In the genomic region with DNA sequence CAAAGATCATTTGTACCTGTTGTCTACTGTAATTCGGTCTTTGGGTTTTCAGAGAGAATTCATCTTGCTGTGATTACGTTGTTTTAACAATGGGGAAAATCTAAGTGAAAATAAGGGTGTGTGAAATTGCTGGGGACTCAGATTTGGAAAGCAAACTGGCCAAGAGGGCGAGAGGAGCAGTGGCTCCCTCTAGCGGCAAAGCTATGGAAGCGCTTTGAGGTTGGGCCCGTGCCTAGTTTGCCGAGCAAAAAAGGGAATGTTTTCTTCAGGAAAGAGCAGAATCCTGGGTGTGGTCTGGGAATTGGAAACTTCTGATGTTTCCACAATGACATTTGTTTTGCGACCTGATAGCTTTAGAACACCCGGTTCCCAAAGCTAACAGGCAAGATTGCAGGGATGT, we compare ENCODE assay signal across 8 mouse cellular contexts.
DNase-seq lines count a peak whose midpoint lies in the region; ATAC-seq and TF ChIP-seq lines count a peak whose summit lies in the region.

No protein-coding gene starts in this region.

- no peaks in the 10 kb centered on the region for H3K4me1 ChIP-seq in forebrain, postnatal 0 days (ENCODE audit: insufficient read depth)
- H3K4me1 ChIP-seq in forebrain, embryonic 15.5 days: no peaks in the 10 kb centered on the region
- no peaks in the 10 kb centered on the region for H3K4me1 ChIP-seq in spleen, adult 2 months (ENCODE audit: control insufficient read depth, insufficient read depth, insufficient read length)

- no peak overlapping the region for H3K9ac ChIP-seq in forebrain, postnatal 0 days
- H3K9ac ChIP-seq in forebrain, embryonic 15.5 days (replicated peaks): no peak overlapping the region

- no peaks in the 10 kb centered on the region for H3K36me3 ChIP-seq in forebrain, postnatal 0 days (ENCODE audit: insufficient read depth)
- no peaks in the 10 kb centered on the region for H3K36me3 ChIP-seq in forebrain, embryonic 15.5 days
- H3K36me3 ChIP-seq in spleen, adult 2 months (ENCODE audit: control insufficient read depth, insufficient read depth, low read length): no peaks in the 10 kb centered on the region

- no peak overlapping the region for H3K4me2 ChIP-seq in forebrain, postnatal 0 days (ENCODE audit: low read depth)
- no peak overlapping the region for H3K4me2 ChIP-seq in forebrain, embryonic 15.5 days (replicated peaks)

- no peak overlapping the region for H3K27ac ChIP-seq in forebrain, postnatal 0 days (ENCODE audit: low read depth, low read length)
- H3K27ac ChIP-seq in forebrain, embryonic 15.5 days (replicated peaks): no peak overlapping the region
- H3K27ac ChIP-seq in spleen, adult 2 months (ENCODE audit: insufficient read depth, low read length): no peak overlapping the region

- H3K9me3 ChIP-seq in forebrain, postnatal 0 days (ENCODE audit: low read length): no peaks in the 10 kb centered on the region
- H3K9me3 ChIP-seq in forebrain, embryonic 15.5 days: no peaks in the 10 kb centered on the region

- intact Hi-C loops in heart, postnatal 36 days (cut with DNase I): loop anchor here (2.0 kb wide), 2 partner anchors 68 to 198 kb away; no protein-coding TSS in a partner anchor

- peak; percentile 70 for TF ChIP-seq CTCF in forebrain, postnatal 0 days (IDR thresholded peaks at IDR 0.05; ENCODE audit: low read depth)
- peak; percentile 85; the same call in 1 of the 2 replicates for TF ChIP-seq CTCF in spleen, adult 2 months (IDR thresholded peaks at IDR 0.05; ENCODE audit: extremely low read depth, insufficient read depth, insufficient read length, insufficient replicate concordance)

- no peaks in the 10 kb centered on the region for H3K27me3 ChIP-seq in forebrain, postnatal 0 days (ENCODE audit: insufficient read depth, low read length)
- H3K27me3 ChIP-seq in forebrain, embryonic 15.5 days: no peaks in the 10 kb centered on the region
- no peaks in the 10 kb centered on the region for H3K27me3 ChIP-seq in spleen, adult 2 months (ENCODE audit: control insufficient read depth, insufficient read depth, low read length)

- TF ChIP-seq POLR2A in spleen, adult 2 months (IDR thresholded peaks at IDR 0.05; ENCODE audit: low read depth, low read length): no peak

- no peak for ATAC-seq in forebrain, postnatal 0 days
- ATAC-seq in forebrain, embryonic 15.5 days (replicated peaks): no peak

- no peak overlapping the region for H3K4me3 ChIP-seq in forebrain, postnatal 0 days (ENCODE audit: low read depth, low read length)
- H3K4me3 ChIP-seq in forebrain, embryonic 15.5 days: no peak overlapping the region
- no peak overlapping the region for H3K4me3 ChIP-seq in spleen, adult 2 months (ENCODE audit: extremely low read depth, insufficient read depth, insufficient read length)

- whole genome bisulfite sequencing in forebrain, postnatal 0 days: 6% methylated on average over 9 of the region's 9 CpGs
- WGBS in forebrain, embryonic 15.5 days: 8% methylated on average over 9 of the region's 9 CpGs
- WGBS in spleen, adult 2 months: 21% methylated on average over 9 of the region's 9 CpGs

- DNase-seq in forebrain, postnatal 0 days: peak; percentile 38
- DNase-seq in urinary bladder, postnatal 14 days (ENCODE audit: low spot score): peak; percentile 37
- DNase-seq in urinary bladder, adult 2 months (ENCODE audit: low spot score): no peak
- peak; percentile 60 for DNase-seq in embryo, embryonic 10 days (ENCODE audit: low spot score)
- DNase-seq in heart, postnatal 36 days: peak; percentile 69 to 71
- peak; percentile 32 to 33 for DNase-seq in lung, adult 18-20 months
- DNase-seq in spleen, adult 2 months (ENCODE audit: low read depth in 1 of 2, low spot score in 2 of 2): peak in 1 of 2 experiments; percentile 26
